Mouse (Mus musculus) heart, postnatal 0 days (tissue): ENCODE measurements around the gene Nlrc5.

Experiments
- CTCF ChIP-seq: IDR thresholded peaks from 2 replicates; pipeline ENCODE4 v1.5.1; 2016; ENCODE audit warnings: antibody characterized with exemption, control low read depth, low read depth
- EP300 ChIP-seq: IDR thresholded peaks from 2 replicates; pipeline ENCODE4 v1.6.1; 2016; ENCODE audit warnings: antibody characterized with exemption, low read depth

- TF ChIP-seq EP300 (no peak), CTCF (peak; percentile 76)
Observed at GRCm38 (mm10) chr8:94485882-94486281, 51.7 kb downstream of the Nlrc5 start.
